Mouse (Mus musculus): ENCODE measurements at regions not wholly inside any gene's neighbourhood (a gene's known extent, or its start where the extent isn't known, plus 50 kb on each side); places are given as distances from the start of the nearest gene placed in this dataset.

DNA sequence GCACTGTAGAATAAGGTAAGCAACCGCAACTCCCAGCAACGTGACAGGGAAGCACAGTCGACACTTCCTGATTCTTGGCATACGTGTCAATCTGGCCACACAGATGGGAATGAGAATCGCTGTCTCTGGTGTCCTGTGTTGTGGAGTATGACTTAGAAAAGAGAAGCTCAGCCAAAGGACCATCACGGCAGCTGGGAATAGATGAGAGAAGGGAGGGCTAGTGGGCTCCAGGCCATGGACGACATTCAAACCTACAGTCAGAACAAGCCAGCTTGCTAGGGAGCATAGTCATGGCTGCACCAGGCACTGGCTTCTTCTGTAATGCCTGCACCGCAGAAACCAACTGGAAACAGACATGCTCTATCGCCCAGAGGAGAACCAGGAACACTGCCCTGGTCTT is 469.2 kb upstream of the B3galt2 start:
- TF ChIP-seq CTCF (conservative IDR thresholded peaks at IDR 0.05; ENCODE audit: low read length) (no peak), POU5F1 (IDR thresholded peaks at IDR 0.05; ENCODE audit: borderline replicate concordance, low read length) (no peak)

Measured in E14TG2a.4 (cell line).